Mouse (Mus musculus) cerebellum, adult 2 months (tissue): ENCODE results near the gene Sco1.

Source experiments
- CTCF ChIP-seq: fragments of 200-500 bp; IDR thresholded peaks from 2 replicates; pipeline ENCODE4 v1.5.1; 2011; ENCODE audit warnings: low read depth, mild to moderate bottlenecking, control low read depth, low read length, moderate library complexity, borderline replicate concordance; ENCODE audit not compliant: insufficient read depth
- POLR2A ChIP-seq: fragments of 200-500 bp; IDR thresholded peaks from 2 replicates; pipeline ENCODE4 v1.6.1; 2011; ENCODE audit warnings: low read length, control low read depth, borderline replicate concordance; ENCODE audit not compliant: insufficient read depth

GRCm38 (mm10) chr11:67023802-67024340, 28.6 kb upstream of the Sco1 start:
- TF ChIP-seq CTCF (no peak), POLR2A (no peak)
